Mouse (Mus musculus) erythroblast, embryonic 14.5 days (primary cell): Measurements from ENCODE around the gene Epn1.

Experiments used
- GATA1 ChIP-seq: IDR thresholded peaks from 2 replicates; pipeline ENCODE4 v1.6.1; 2012; ENCODE audit warnings: low read length, inconsistent platforms, mixed read lengths
- TAL1 ChIP-seq: IDR thresholded peaks from 3 replicates; pipeline ENCODE4 v1.6.1; 2012; ENCODE audit warnings: low read length, inconsistent platforms, mixed read lengths

- TF ChIP-seq GATA1 (no peak), TAL1 (no peak)
Measured at GRCm38 (mm10) chr7:5053456-5054179, 26.4 kb upstream of the Epn1 start.
